Mouse (Mus musculus): ENCODE measurements around the gene Thbs3. TPM values are rescaled to one million over a fixed set of nuclear protein-coding genes. Genes with fewer than 3 reads are reported as not detected.

The Thbs3 gene
- total RNA-seq (2022), result 10 to 100 TPM; 27.4 to 40.7 (median 35.3) TPM

DNA sequence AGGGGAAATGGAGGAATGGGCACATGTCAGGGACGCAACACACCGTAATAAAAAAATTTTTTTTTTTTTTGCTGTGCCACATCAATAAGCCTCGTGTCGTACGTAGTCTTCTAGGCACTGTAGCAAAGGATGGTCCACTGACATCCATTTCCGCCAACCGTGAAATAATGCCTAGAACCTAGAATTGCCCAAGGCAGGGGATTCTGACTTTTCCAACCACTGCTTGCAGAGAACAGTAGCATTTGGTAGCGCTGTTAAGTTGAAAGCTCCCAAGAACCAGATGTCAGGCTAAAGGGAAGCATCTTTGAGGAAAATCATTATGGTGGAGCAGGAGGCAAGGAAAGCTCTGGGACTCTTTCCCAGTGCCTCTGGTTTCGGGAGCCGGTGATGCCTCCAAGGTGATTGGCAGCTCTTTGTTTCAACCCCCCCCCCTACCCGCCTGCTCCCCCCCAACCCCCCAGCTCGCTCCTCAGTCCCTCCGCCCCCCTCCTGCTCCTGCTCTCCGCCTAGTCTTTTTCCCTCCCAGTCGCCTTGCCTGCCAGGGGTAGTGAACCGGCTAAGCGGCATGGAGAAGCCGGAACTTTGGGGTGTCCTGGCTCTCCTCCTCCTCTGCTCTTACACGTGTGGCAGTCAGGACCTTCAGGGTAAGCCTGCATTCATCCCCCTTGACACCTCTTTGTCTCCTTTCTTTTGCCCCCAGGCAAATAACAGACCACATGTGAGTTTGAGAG, at the start of gene Thbs3:
Gene Thbs3 (plus strand): TSS at position 500 of the 731 bp plus-strand sequence.
- DNase-seq (ENCODE audit: low spot score in 2 of 2), result no peak

DNA sequence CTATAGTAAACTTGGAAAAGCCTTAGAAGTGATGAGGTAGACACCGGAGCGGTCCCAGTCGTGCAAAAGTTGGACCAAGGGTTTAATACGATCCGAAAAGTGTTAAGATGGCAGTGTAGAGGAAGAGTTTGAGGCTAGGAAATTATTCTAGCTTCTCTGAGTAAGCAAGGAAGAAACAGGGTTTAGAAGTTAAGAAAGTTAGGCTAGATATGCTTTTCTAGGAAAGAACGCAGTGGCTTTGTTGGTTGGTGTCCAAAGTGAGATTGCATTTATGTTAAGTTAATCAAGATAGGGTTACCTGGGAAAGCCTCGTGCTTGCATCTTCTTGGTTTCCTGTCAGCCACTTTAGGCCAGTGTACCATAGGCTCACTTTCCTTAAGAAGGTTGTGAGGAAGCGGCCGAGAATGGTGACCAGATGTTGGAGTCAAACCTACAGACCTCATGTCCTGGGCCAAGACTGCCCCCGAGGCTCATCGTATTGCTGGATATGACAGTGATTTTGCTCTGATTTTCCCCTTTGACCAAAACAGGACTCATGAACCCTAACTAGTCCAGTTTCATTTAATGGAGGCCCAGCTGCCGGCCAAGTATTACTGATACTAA, 49.6 kb upstream of the Thbs3 start:
- no peak for DNase-seq (ENCODE audit: low spot score in 2 of 2)

DNA sequence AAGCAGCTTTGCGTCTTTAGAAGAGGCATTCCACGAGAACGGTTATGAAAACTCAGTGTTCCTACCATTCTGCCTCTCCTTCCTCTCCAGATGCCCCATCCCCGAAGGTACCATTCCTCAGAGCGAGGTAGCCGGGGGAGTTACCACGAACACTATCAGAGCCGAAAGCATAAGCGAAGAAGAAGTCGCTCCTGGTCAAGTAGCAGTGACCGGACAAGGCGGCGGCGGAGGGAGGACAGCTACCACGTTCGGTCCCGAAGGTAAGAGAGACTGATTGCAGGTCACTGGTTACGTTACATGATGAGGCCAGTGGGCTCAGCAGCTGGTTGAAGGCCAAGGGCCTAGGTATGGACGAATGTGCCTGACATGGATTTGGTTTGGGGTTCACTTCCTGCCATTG, 48.0 kb upstream of the Thbs3 start:
- DNase-seq (ENCODE audit: low spot score in 2 of 2), result no peak

GRCm38 (mm10) chr3:89174844-89175243, 40.1 kb upstream of the Thbs3 start:
- DNase-seq (ENCODE audit: low spot score in 2 of 2), result no peak

- DNase-seq (ENCODE audit: low spot score in 2 of 2), result no peak
These were observed 39.4 kb upstream of the Thbs3 start for GRCm38 (mm10) chr3:89175544-89175943.

GRCm38 (mm10) chr3:89176421-89176820, 38.6 kb upstream of the Thbs3 start:
- no peak for DNase-seq (ENCODE audit: low spot score in 2 of 2)

DNA sequence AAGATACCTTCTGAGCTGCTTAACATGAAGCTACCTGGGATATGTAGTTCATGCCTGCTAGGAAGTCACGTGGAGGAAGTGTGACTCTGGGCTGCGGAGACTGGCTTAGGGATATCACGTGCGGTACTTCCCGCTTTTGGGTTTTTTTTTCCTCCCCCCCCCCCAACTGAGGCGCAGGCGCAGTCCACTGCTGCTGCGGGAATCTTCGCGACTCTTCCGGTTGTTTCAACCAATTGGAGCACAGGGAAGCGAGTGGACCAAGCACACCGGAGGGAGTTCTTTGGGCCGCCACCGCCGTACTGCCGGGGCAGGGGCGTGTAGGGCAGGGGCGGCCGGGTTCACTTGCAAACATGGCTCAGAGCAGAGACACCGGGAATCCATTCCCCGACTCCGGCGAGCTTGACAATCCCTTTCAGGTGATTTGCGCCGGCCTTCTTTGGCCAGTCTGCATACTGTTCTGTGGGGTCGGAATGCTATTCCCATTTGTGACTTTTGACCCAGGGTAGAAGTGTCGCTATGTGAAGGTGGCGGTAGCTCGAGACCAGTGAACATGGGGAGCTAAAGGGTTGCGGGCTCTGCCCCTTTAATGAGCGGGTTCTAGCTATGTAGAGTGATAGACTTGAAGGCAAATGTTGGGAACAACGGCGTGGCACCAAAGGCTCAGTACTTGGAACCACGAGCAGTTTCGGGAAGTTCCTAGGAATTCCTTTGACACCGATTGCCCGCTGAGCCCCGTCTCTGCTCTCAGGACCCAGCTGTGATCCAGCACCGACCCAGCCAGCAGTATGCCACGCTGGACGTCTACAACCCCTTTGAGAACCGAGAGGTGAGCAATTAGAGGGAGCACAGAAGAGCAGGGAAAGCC, 37.5 kb upstream of the Thbs3 start, which contains the start of gene Scamp3:
Gene Scamp3 (plus strand): TSS at position 232 of the 865 bp plus-strand sequence.
- peak; percentile 90 for DNase-seq (ENCODE audit: low spot score in 2 of 2)

DNA sequence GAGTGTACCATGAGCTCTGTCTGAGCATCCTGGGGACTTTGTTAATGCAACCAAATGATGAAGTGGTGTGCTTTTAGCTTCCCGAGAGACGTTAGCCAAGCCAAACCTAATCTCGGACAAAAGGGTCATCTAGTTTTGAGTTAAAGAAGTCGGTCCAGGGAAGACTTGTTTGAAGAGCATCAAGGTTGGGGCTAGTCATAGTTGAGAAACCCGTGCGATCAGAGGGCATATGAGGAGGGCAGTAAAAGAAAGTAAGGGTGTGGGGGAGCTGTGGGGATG, 36.9 kb upstream of the Thbs3 start:
- DNase-seq (ENCODE audit: low spot score in 2 of 2), result no peak

DNA sequence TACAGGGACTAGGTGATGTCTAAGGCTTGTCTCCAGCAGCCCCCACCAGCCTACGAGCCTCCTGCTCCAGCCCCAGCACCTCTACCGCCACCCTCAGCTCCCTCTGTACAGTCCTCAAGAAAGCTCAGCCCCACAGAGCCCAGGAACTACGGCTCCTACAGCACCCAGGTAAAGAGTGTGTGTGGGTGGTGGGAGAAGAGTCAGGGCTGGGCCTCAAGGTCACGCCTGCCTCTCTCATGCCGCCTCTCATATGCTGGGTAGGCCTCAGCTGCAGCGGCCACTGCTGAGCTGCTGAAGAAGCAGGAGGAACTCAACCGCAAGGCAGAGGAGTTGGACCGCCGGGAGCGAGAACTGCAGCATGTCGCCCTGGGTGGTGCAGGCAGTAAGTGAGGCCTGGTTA, 35.9 kb upstream of the Thbs3 start:
- no peak for DNase-seq (ENCODE audit: low spot score in 2 of 2)

DNA sequence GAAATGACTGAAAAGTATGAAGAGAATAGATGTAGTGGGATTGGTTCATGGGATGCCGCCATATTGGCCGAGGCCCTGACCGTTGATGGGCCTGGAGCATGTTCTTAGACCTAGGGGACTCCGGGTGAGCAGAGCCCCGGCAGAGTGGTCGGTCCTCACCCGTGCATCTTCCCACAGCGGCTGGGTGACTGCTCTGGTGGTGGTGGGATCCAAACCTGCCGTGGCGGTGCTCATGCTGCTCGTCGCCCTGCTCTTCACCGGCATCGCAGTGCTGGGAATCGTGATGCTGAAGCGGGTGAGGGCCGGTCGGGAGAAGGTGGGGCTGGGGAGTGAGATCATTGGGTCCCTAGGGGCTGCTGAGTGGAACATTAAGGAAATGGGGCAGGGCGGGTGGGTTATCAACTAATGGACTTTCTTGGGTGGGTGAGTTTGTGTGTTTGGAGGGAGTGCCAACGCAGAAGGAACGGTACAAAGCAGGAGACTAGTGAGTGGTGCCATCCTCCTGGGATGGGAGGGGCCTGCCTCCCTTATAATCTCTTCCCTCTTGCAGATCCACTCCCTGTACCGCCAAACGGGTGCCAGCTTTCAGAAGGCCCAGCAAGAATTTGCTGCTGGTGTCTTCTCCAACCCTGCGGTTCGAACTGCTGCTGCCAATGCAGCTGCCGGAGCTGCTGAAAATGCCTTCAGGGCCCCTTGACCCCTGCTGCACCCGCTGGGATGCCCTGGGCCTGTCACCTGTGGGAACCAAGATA, 33.1 kb upstream of the Thbs3 start:
- DNase-seq (ENCODE audit: low spot score in 2 of 2), result no peak

DNA sequence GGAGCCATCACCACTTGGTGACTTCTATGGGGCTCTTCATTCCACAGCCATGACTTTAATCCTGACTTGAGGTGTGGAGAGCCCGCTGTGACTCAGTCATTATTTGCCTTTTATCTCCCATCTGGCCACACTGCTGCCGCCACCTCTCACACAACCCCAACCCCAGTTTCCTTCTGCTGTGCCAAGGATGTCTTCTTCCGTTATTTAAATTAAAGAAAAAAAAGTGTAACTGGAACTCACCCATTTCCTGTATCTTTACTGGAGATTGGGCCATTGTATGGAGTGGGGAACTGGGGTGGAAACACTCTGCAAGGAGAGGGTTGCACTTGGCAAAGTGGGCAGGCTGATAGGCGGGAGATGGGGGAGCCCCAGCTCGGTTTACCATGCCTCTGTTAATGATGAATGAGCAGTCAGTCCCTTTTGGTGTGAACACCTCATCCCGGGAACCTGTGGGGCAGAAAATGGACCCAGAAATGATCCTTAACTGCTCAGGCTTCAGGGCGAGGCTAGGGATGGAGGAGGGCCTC, 32.4 kb upstream of the Thbs3 start:
- DNase-seq (ENCODE audit: low spot score in 2 of 2), result no peak

DNA sequence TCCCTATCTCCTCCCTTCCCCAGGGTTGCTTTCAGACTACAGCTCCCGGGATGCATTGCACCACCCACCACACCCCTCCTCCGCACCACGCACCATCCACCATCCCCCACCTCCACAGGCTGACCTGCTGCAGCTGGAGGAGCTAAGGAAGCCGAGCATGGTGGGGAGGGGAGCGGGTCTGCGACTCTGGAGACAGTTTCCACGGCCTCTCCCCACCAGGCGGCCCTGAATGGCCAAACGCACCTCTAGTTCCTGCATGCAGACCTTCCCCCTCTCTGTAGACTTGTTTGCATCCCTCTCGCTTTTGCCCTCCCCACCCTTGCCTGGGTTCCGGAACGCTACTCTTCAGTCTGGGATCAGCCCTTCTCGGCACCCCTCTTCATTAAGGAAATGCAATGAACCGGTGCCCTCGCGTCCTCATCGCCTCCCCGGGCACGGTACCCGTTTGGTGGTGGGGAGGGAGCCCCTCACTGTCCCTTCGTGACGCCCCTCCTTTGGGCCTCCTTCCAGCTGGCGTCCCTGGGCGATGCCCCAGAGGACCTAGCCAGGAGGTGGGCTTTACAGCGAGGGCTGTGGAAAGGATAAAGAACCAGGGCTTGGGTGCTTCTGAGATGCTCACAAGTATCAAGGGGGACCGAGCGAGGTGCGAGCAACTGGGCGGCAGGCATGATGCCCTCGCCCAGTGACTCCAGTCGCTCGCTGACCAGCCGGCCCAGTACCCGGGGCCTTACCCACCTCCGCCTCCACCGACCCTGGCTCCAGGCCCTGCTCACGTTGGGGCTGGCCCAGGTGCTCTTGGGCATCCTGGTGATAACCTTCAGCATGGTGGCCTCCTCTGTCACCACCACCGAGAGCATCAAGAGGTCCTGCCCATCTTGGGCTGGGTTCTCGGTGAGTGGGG, 31.7 kb upstream of the Thbs3 start, which contains the start of gene Fam189b:
Gene Fam189b (plus strand): TSS at position 86 of the 901 bp plus-strand sequence.
- peak; percentile 89 to 91 for DNase-seq (ENCODE audit: low spot score in 2 of 2)

GRCm38 (mm10) chr3:89183959-89184315, 31.0 kb upstream of the Thbs3 start:
- peak in 1 of 2 experiments; percentile 15 for DNase-seq (ENCODE audit: low spot score in 2 of 2)

DNA sequence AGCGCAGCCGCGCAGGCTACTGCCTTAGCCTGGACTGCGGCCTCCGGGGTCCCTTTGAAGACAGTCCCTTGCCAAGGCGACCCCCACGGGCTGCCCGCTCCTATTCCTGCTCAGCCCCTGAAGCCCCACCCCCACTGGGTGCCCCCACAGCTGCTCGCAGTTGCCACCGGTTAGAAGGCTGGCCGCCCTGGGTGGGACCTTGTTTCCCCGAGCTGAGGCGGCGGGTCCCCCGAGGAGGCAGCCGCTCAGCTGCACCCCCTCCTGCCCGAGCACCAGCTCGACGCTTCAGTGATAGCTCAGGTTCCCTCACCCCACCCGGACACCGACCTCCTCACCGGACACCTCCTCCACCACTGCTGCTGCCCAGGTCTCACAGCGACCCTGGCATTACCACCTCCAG, 27.8 kb upstream of the Thbs3 start:
- DNase-seq (ENCODE audit: low spot score in 2 of 2), result no peak

DNA sequence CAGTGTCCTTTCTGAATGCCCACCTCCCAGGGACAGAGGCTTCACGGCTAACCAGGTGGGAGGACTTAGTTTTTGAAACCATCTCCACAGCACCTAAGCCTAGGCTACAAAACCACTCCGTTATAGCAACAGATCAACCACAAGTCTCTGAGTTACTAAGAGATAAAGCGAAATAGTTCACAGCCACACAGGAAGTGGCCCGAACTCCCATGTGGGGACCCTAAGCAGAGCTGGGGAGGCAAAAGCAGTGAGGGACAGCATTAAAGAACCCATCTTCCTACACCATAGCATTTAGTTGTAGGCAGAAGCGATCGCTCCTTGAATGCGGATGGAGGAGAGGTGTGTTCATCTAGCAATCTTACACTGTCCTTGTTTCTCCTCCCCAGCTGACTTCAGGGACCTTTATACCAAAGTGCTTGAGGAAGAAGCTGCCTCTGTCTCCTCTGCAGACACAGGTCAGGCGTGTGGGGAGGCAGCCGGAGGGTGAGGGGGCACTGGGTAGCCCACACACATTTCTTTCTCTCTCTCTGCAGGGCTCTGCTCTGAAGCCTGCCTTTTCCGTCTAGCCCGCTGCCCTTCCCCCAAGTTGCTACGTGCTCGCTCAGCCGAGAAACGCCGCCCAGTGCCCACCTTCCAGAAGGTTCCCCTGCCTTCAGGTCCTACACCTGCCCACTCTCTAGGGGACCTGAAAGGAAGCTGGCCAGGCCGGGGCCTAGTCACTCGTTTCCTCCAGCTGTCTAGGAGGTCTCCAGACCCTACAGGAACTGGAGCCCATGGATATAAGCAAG, 27.1 kb upstream of the Thbs3 start:
- no peak for DNase-seq (ENCODE audit: low spot score in 2 of 2)

- no peak for DNase-seq (ENCODE audit: low spot score in 2 of 2)
These were observed 26.5 kb upstream of the Thbs3 start for GRCm38 (mm10) chr3:89188478-89188875.

DNA sequence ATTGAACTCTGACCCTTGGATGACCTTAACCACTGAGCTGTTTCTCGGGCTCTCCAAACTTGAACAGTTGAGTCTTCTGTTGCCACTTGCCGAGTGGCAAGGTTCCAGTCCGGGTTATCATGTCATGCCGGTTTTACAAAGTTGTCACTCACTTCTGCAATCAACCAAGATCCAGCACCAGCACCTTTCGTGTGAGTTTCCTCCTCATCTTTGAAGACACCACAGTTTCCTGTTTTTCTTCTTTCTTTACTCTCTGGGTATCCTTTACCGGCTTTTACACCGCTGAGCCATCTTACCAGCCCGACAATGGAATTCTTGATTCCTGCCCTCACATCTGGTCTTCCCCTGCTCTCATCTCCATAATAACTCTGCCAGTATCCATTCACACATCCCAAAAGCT, 24.5 kb upstream of the Thbs3 start:
- no peak for DNase-seq (ENCODE audit: low spot score in 2 of 2)

DNA sequence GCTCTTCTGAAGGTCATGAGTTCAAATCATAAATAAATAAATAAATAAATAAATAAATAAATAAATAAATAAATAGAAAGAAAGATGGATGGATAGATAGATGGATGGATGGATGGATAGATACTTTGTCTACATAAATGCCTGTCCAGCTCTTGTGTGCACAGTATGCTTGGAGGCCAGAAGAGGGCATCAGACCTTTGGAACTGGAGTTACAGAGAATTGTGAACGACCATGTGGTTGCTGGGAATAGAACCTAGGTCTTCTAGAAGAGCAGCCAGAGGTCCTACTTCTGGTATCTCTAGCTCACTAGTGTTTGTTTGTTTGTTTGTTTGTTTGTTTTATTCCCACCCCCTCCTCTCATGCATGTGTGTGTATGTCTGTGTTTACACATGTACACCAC, 21.6 kb upstream of the Thbs3 start:
- DNase-seq (ENCODE audit: low spot score in 2 of 2), result no peak

DNA sequence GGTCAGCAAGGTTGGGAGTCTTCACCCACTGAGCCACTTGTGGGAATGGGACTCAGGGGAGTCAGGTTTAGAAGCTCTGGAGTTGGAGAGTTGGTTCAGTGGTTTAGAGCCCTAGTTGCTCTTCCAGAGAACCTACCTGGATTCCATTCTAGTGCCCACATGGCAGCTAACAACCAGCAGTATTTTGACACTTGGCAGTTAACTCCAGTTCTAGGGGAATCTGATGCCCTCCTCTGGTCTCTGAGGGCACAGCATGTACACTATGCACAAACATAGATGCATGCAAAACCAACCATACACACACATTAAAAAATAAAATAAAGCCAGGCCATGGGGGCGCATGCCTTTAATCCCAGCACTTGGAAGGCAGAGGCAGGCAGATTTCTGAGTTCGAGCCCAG, 21.1 kb upstream of the Thbs3 start:
- DNase-seq (ENCODE audit: low spot score in 2 of 2), result no peak

All from layer of hippocampus, adult 8-10 months (tissue).